Mouse (Mus musculus): ENCODE results near the gene Phrf1.

The Phrf1 gene

DNA sequence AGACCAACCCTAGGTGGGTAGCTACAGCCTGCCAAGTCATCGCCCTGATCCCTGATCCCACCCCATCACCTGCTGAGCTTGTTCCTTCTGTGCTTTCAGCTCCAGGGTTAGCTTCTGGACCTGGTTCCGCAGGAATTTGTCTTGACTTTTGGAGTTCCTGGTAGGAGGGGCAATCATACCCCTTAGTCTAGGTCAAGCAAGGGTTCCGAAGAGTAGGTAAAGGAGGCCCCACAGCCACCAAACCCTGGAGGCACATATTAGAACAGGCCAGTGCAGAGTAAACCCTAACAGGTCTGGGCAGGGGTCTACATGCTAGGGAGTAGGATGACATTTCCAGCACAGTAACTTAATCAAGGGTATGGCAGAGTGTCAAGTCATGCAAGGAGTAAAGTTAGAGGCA lies 15.5 kb upstream of the Phrf1 start:
- DNase-seq (ENCODE audit: low read depth, low spot score), result no peak

DNA sequence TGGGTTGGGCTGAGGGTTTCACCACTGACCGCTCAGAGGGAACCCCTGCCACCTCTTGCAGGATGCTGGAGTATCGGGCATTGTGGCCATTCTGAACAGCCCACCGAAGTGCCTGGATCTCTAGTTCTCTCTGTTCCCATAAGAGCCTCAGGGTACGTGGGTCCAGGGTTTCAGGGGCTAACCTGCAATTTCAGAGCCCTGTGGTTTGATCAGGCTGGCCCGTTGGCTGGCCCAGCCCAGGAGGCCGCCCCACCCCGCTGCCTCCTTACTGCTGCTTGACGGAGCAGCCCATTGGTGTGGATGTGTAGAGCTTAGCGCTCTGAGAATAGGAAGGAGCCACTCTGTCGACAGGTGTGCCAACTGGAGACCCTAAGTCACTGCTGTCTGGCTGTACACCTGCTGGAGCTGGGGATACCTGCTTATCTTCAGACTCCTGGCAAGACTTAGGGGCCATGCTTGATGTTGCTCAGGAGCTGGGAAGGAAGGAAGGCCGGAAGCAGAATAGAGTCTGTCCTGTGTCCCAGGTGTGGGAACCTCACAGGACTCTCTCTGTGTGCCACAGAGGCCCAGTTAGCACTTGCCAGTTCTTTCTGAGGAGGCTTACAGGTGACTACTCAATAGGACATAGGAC lies 14.9 kb upstream of the Phrf1 start, which contains the start of gene Lmntd2:
Lmntd2 (minus strand) TSS at position 476 of the 631 bp plus-strand sequence.
- no peak for DNase-seq (ENCODE audit: low read depth, low spot score)

DNA sequence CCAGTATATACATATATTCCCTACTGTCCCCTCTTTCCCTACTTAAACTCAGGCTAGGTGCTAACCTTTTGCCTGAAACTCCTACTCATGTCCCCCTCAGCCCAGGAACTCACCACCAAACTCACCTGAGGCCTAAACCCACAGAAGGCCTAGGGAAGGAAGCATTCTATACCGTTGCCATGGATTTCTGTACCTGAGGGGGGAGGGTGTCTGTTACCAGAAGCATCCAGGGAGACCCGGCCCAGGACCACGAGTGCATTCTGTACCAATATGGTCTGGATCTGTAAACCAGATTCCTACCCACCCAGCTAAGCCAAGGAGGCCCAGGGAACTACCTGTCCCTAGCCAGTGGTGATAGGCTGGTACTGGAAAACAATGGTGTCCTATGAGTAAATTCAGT lies 14.3 kb upstream of the Phrf1 start:
- DNase-seq (ENCODE audit: low read depth, low spot score), result no peak

DNA sequence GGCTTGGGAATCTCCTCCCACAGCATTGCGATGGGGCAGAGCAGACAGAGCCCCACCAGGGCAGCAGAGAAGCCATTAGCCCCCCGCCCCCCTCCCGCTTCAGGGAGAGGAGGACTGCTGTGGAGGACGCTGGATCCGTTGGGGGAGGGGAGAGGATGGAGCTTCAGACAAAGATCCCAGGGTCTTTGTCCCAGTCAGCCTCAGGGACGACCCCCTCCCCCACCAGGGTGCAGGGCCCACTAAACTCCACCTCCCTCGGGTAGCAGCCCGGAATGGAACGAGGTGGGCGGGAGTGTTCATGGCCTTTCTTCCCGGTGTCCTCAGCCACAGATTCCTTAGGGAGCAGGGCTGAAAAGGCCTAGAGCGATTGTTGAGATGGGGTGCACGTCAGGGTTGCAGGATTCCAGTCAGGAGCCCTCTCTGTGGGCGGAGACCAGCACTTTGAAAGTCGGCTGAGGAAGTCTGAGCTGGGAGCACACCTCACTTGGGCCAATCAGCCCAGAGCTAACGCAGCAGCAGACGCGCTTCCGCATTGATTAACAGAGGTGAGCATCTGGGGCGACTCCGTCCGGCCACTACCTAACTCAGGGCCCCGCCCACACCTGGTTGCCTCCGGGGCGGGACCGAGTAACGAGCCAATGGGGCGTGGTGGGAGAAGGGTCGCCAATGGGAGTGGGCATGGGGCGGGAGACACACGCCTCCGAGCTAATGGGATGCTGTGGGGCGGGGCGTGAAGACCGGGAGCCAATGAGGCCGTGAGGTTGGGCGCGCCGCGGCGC lies 13.3 kb upstream of the Phrf1 start, which contains the start of gene Rassf7:
Rassf7 (plus strand) TSS at position 760 of the 779 bp plus-strand sequence.
- DNase-seq (ENCODE audit: low read depth, low spot score), result peak; percentile 98

DNA sequence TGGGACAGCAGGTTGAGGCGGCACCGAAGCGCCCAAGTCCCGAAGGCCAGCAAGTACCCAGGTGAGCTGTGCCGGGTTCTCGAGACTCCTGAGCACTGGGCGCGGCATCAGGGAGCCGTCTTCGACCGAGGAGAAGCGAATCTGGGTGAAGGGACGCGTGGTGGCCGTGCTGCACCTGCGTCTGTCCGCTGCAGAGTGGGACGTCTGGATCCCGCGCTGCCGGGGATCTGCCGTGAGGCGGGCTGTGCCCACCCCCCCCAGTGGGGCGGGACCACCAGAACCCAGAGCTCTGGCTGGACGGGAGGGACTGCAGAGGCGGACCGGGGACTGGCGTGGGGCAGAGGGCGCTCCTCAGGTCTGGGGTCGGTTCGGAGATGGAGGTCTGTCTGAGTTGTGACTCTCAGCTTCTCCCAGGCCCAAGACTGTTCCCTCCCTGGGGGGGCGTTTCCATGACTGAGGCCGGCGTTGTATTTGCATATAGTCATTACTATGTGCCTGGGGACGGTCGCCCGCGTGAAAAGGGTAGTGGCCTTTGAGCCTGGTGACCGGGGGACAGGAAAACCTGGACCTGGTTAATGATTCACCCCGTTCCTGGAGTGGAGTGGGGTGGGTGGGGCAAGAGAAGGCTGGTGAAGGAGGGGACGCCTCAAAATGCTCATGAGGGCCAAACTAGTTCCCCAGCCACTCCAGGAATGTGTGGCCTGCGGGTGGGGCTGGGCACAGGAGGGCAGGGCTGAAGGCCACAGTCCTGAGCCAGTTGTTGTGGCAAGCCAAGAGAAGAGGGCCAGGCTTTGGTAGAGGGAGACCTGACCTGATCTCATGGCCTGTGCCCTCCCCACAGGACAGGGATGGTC lies 12.5 kb upstream of the Phrf1 start:
- DNase-seq (ENCODE audit: low read depth, low spot score), result no peak

DNA sequence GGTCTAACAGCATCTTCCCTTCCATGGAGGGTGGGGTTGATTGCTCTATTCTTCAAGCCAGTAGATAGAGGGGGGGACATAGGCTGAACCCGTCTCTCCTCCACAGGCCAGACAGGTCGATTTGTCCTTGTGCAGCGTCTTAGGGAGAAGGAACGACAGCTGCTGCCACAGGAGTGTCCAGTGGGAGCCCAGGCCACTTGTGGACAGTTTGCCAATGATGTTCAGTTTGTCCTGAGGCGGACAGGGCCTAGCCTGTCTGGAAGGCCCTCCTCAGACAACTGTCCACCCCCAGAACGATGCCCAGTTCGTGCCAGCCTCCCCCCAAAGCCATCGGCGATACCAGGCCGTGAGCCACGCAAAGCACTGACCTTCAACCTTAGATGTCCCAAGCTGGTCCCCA lies 11.7 kb upstream of the Phrf1 start:
- DNase-seq (ENCODE audit: low read depth, low spot score), result no peak

DNA sequence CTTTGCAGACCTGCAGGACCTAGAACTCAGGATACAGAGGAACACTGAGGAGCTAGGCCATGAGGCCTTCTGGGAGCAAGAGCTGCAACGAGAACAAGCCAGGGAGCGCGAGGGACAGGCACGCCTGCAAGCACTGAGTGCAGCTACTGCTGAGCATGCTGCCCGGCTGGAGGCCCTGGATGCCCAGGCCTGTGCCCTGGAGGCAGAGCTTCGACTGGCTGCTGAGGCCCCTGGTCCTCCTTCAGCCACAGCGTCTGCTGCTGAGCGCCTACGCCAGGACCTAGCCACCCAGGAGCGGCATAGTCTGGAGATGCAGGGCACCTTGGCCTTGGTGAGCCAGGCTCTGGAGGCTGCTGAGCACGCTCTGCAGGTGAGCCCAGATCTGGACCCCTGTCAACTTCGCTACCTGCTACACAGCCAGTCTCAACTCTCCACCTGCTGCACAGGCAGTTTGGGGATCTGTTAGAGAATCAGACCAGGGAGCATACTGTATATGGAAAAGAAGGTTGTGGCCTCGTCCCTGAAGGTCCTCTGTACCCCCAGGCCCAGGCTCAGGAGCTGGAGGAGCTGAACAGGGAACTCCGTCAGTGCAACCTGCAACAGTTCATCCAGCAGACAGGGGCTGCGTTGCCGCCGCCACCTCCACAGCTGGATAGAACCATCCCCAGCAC lies 11.1 kb upstream of the Phrf1 start:
- DNase-seq (ENCODE audit: low read depth, low spot score), result no peak

DNA sequence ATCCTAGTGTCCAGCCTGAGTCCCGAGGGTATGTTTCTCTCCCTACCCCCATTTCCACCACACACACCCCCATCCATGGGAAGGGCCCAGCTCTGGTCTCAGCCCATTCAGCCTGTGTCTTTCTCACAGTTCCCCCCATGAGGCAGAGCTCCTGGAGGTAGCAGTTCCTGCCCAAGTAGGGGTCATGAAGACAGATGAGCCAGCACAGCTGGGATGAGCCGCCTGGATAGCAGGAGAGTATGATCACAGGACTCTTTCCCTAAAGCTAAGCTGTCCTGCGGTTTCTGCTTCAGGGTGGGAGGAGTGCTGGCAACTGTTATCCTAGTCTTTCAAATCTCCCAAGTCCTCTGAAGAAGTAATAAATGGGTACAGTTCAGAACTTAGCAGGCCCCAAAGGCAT lies 10.4 kb upstream of the Phrf1 start:
- DNase-seq (ENCODE audit: low read depth, low spot score), result no peak

DNA sequence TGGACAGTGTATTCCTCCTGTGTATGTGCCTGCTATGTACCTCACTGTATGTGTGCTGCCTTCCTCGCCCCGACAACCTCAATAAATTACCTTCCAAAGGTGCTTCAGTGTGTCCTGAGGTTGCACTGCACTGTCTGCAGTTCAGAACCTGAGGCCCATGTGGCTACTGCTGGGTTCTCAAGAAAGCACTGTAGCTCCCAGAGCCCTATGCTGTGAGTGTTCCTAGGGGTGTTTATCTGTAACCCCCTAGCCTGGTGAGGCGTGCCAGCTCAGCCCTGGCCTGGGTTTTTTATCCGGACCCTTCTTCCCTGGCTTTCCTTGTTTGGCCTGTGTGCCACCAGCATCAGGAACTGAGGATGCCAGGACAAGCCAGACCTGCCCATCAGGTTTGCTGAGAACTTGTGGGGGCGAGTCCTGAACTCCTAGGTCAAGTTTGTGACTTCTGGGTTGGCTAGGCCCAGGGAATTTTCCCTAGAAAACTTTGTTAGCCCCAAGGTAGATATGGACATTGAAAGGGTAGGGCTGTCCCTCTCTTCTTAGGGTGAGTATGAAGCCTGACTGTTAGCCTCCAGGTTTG lies 9.9 kb upstream of the Phrf1 start:
- no peak for DNase-seq (ENCODE audit: low read depth, low spot score)

DNA sequence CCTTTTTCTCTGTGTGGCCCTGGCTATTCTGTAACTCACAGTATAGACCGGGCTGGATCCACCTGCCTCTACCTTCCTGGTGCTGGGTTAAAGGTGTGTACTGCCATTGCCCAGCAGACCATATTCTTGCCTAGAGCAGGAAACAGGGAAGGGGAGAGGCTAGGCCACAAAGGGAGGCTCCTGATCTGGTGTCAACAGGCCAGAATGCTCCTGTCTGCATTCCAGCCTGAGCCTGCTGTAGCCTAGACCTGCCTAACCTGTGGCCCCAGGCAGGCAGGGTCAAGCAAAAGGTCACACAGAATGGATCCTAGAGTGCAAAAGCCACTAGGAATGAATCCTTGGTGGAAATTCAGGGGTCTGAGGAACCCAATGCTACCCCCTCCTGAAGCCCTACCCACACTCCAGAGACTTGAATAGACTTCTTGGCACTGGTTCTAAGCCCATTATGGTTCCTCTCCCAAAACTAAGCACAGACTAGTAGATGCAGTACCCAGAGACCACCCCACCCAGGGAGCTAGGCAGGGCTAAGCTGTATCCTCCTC lies 9.0 kb upstream of the Phrf1 start:
- DNase-seq (ENCODE audit: low read depth, low spot score), result no peak

DNA sequence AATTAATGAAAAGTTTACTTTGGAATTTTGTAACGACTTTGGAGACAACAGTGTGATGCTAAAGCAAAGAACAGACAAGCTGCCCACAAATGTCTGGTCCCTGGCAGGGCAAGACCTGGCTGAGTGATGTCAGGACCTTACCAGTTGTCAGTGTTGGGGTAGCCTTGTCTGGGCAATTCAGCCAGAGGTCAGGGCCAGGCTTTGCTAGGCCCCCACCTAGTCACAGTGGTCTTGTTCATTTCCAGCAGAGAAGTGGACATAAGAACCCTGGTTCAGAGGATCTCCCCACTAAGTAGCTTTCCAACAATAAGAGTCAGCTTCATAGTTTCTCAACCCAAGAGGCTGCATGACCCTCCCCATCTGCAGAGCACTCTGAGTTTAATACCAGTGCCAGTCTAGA lies 8.2 kb upstream of the Phrf1 start:
- no peak for DNase-seq (ENCODE audit: low read depth, low spot score)

DNA sequence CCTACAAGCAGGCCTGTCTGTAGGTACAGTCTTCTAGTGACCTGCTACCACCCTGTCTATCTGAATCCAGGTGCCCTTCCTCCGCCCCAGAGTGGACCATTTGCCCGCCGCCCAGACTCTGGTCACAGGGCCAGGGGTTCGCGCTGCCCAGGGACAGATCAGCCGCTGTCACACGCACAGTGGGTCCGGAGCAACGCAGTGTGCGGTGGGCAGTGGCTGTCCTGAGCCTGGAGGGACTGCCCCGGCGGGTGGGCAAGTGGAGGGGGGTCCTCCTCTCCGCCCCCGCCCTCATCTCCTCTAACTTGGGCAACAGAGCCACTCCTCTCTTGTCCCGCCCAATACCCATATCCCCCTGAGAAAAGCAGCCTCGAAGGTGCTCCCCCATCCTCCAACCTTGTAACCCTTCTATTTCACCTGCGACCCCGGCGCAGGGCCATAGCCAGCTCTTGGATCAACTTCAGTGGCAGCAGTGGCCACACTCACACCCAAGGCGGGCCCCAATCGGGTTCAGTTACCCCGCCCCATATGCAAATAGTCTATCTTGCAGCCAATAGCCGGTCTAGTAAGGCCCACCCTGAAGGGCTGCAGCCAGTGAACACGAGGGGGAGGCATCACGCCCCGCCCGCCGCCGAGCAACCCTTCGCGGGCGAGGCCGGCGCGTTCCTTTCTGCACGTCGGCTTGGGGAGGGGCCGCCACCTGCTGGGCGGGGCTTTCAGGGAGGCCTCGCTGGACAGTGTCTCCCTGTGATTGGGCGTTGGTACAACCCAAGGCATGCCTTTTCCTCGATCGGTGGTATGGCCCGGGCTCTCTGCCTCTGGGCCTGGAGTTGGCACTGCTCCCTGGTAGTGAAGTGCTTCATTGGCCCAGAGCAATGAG lies 7.1 kb upstream of the Phrf1 start:
- peak; percentile 91 for DNase-seq (ENCODE audit: low read depth, low spot score)

DNA sequence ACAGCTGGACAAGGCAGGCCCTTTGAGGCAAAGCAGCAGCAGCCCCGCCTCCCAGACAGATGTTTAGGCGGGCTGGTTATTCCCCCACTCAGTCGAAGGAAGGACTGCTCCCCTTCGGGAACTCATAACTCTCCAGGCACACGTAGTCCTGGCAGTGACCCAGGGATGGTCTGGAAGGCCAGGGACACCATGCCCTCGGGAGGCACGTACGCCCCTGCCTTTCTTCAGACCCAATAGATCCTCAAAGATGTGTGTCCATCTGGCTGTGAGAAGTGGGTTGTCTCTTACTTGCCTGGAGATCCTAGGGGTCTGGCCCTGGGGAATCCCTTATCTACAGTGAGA lies 6.5 kb upstream of the Phrf1 start:
- no peak for DNase-seq (ENCODE audit: low read depth, low spot score)

DNA sequence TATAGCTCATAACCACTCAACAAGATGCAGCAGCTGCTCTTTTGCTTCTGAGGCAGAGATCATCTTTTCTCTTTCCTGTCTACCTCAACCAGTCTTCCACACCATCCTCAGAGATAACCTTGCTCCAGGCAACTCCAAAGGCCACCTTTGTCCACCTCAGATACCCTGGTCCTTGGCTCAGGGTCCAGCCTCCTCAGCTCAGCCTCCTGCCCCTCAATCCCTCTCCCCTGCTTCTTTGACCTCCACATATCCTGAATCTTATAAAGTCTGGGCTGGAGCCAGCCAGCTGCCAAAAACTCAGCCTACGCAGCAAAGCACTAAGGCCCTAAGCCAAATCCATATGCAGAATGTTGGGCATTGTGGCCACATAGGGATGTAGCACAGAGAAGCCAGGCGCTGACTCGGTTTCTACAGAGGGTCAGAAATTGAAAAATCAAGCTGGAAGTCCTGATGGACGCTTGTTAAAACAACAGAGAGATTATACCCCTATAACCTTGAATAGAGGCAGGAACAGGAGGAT lies 5.8 kb upstream of the Phrf1 start:
- DNase-seq (ENCODE audit: low read depth, low spot score), result no peak

DNA sequence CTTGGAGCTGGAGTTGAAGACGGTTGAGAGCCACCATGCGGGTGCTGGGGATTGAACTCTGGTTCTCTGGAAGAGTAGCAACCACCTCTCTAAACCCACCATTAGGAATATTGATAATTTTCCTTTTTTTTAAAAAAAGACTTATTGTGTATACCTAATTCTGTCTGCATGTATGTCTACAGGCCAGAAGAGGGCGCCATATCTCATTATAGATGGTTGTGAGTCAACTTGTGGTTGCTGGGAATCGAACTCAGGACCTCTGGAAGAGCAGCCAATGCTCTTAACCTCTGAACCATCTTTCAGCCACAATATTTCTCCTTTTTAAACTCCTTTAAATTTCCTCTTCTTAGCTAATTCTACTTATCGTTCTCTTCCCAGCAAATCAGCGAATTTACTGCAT lies 2.0 kb upstream of the Phrf1 start:
- peak; percentile 47 for DNase-seq (ENCODE audit: low read depth, low spot score)

DNA sequence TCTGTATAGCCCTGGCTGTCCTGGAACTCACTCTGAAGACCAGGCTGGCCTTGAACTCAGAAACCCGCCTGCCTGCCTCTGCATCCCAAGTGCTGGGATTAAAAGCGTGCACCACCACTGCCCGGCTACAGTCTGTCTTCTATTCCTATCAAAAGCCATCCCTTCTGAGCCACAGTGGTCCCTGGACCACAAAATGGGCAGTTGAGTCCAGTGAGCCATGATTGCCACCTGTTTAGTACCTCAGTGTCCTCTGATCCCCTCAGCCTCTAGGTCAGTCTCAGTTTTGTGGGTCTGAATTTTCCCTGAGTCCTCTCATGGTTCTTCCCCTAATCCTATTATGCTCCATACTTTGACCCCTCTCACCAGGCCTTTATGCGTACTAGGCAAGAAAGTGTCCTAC lies 788 bp upstream of the Phrf1 start:
- DNase-seq (ENCODE audit: low read depth, low spot score), result no peak

DNA sequence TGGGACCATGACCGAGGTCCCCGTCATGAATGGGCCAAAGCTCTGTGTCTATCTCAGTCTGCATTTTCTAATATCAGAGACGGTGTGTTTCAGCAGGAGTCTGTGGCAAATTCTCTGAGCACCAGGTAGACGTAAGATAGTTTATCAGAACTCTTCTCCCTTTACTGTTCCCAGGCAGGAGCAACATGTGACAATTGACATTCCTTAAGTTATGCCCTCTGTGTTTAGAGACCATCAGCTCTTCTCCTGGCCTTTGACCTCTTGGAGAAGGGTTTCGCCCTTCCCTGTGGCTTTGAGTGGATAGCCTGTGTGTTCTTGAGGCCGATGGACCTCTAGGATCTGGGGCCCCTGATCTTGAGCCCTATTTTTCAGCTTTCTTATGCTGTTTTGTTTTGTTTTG lies 1.1 kb downstream of the Phrf1 start:
- DNase-seq (ENCODE audit: low read depth, low spot score), result no peak

DNA sequence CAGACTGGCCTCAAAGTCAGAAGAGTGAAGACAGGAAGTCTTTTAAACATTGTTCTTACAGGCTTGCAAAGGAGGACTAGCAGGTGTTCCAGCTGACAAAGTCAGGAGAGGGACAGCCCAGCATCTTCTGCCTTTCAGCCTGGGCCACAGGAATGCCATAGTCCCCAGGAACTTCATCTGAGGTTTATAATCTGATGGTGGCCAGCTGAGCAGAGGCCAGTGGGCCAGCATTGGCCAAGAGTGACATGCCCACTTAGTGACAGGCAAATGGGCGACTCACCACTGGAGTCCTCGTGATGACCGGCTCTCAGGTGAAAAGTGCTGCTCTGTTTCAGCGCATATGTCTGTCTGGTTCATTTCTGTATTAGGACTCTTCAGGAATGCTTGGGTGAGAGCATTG lies 2.0 kb downstream of the Phrf1 start:
- DNase-seq (ENCODE audit: low read depth, low spot score), result no peak

DNA sequence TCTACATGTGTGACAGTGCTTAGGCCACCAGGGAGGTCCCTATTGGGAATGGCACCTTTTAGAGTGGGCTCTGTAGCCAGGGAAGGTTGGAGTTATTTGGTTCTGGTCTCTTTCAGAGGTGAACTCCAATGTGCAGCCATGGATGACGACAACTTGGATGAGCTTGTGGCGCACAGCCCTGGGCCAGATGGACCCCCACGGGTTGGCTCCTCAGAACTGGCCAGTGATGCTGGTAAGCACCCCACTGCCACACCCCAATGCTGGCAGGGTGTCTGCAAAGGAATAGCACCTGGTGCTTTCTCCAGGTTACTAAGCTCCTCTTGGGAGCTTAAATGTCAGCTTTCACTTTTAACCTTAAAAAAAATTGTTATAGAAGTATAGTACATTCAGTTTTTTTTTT lies 2.5 kb downstream of the Phrf1 start:
- DNase-seq (ENCODE audit: low read depth, low spot score), result no peak

DNA sequence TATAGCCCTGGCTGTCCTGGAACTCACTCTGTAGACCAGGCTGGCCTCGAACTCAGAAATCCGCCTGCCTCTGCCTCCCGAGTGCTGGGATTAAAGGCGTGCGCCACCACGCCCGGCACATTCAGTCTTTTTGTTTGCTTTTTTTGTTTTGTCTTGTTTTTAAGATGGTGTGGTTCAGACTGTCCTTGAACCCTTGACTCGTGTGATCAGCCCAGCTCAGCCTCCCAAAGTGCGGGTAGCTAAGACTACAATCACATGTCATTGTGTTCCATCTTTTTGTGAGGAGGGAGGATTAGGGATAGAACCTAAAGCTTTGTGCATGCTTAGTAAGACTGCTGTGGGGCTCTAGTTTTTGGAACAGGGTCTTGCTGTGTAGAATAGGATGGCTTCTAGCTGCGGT lies 3.0 kb downstream of the Phrf1 start:
- no peak for DNase-seq (ENCODE audit: low read depth, low spot score)

Data from CD4-positive, CD25-positive, alpha-beta regulatory T cell, adult 2 months (primary cell).